Mouse (Mus musculus): ENCODE data around the gene Hunk. TPM values are rescaled to one million over a fixed set of nuclear protein-coding genes. Genes with fewer than 3 reads are reported as not detected.

The Hunk gene
- total and polyA plus RNA-seq, 3 experiments, result 0.44 to 0.59 (median 0.53) TPM

DNA sequence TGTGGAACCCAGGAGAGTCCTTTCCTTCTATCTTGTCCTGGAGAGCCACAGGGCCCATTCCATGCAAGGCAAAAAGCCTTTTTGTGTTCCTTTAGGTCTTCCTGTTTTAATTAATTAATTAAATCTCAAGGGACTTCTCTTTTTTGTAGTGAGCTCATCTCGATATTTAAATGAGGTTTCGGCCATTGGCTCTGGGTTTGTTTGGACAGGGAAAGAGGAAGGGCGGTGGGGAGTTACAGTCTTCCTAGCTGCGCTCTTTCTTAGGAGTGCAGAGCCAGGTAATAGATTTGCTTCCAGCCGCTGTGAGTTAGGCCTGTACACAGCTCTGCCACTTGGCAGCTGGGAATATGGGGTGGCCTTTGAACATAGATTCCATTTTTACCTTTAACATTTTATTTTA lies 40.4 kb downstream of the Hunk start:
- no peak for TF ChIP-seq CTCF (IDR thresholded peaks at IDR 0.05)
- TF ChIP-seq EP300 (IDR thresholded peaks at IDR 0.05; ENCODE audit: insufficient read depth, low read depth, low read length), result no peak
- TF ChIP-seq POLR2A (IDR thresholded peaks at IDR 0.05; ENCODE audit: insufficient read depth, low read depth, low read length), result no peak
- Histone ChIP-seq H3K27ac (no peak overlapping the region), H3K4me1 (ENCODE audit: control insufficient read depth, insufficient read depth, low read length) (no peaks in the 10 kb centered on the region), H3K4me3 (no peak overlapping the region), H3K79me2 (replicated peaks; ENCODE audit: control insufficient read depth, insufficient read depth, low read length) (no peaks in the 10 kb centered on the region), H3K36me3 (ENCODE audit: control insufficient read depth, insufficient read depth, low read length) (no peaks in the 10 kb centered on the region), H3K9ac (ENCODE audit: low read depth, low read length) (no peak overlapping the region), H3K27me3 (ENCODE audit: control insufficient read depth, insufficient read depth, low read length) (no peaks in the 10 kb centered on the region)
- intact Hi-C loops (cut with DNase I), result no loop called here
- WGBS, result 89% methylated on average over 5 of the region's 5 CpGs
- DNase-seq, result no peak

DNA sequence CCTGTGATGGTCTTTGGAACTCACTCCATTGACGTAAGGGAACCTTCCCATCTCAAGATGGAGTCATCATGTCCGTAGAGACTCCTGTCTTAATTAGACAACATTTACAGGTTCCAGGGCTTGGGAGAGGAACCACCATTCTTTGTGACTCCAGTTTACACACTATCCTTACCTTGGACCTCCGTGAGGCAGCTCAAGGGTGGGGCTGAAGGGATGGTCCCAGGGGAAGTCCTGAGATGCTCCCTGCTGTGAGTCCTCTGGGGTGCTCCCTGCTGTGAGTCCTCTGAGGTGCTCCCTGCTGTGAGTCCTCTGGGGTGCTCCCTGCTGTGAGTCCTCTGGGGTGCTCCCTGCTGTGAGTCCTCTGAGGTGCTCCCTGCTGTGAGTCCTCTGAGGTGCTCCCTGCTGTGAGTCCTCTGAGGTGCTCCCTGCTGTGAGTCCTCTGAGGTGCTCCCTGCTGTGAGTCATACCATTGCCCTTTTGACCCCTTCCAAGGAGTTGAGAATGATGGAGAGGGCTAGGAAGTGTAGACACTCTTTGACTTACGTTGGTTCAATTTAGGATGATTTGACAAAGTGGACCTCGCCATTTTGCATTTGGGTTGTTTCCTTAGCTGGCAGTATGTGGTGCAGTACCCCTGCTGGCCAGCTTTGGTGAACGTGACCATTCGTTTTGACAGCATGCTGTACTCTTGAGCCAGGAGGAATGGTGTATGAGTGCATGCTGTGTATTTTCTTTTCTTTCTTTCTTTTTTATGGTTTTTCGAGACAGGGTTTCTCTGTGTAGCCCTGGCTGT lies 42.2 kb downstream of the Hunk start:
- no peak overlapping the region for H3K4me3 ChIP-seq
- H3K27me3 ChIP-seq (ENCODE audit: control insufficient read depth, insufficient read depth, low read length), result no peaks in the 10 kb centered on the region
- DNase-seq, result no peak
- 92% methylated on average over 8 of the region's 8 CpGs for WGBS
- no peaks in the 10 kb centered on the region for H3K36me3 ChIP-seq (ENCODE audit: control insufficient read depth, insufficient read depth, low read length)
- no peak overlapping the region for H3K9ac ChIP-seq (ENCODE audit: low read depth, low read length)
- intact Hi-C loops (cut with DNase I), result no loop called here
- no peak for TF ChIP-seq POLR2A (IDR thresholded peaks at IDR 0.05; ENCODE audit: insufficient read depth, low read depth, low read length)
- TF ChIP-seq CTCF (IDR thresholded peaks at IDR 0.05), result no peak
- TF ChIP-seq EP300 (IDR thresholded peaks at IDR 0.05; ENCODE audit: insufficient read depth, low read depth, low read length), result no peak
- H3K79me2 ChIP-seq (replicated peaks; ENCODE audit: control insufficient read depth, insufficient read depth, low read length), result no peaks in the 10 kb centered on the region
- no peak overlapping the region for H3K27ac ChIP-seq
- no peaks in the 10 kb centered on the region for H3K4me1 ChIP-seq (ENCODE audit: control insufficient read depth, insufficient read depth, low read length)

GRCm38 (mm10) chr16:90433551-90433950 lies 47.7 kb downstream of the Hunk start:
- WGBS, result 98% methylated on average over 12 of the region's 12 CpGs
- H3K4me1 ChIP-seq (ENCODE audit: control insufficient read depth, insufficient read depth, low read length), result no peaks in the 10 kb centered on the region
- intact Hi-C loops (cut with DNase I), result no loop called here
- no peak overlapping the region for H3K27ac ChIP-seq
- no peak for DNase-seq
- no peak for TF ChIP-seq POLR2A (IDR thresholded peaks at IDR 0.05; ENCODE audit: insufficient read depth, low read depth, low read length)
- no peak for TF ChIP-seq EP300 (IDR thresholded peaks at IDR 0.05; ENCODE audit: insufficient read depth, low read depth, low read length)
- no peak for TF ChIP-seq CTCF (IDR thresholded peaks at IDR 0.05)
- H3K9ac ChIP-seq (ENCODE audit: low read depth, low read length), result no peak overlapping the region
- H3K27me3 ChIP-seq (ENCODE audit: control insufficient read depth, insufficient read depth, low read length), result no peaks in the 10 kb centered on the region
- H3K36me3 ChIP-seq (ENCODE audit: control insufficient read depth, insufficient read depth, low read length), result no peaks in the 10 kb centered on the region
- H3K79me2 ChIP-seq (replicated peaks; ENCODE audit: control insufficient read depth, insufficient read depth, low read length), result no peaks in the 10 kb centered on the region
- H3K4me3 ChIP-seq, result no peak overlapping the region

DNA sequence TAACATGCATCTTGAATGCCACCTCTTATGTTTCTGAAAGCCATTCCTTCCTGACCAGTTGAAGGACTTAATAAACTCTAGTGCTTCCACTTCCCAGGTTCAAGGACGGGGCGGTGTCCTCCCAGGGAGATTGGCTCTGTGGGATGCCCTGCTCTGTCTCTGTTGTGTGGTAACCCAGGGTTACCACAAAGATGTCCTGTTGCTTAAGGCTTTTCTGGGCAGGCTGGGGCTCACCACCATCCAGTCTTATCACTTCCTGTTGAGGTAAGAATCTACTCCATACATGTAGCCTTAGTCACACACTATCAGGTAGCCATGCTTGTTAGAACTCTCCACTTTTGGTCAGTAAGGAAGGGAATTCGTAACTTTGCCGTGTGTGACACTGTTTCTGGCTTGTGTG lies 49.4 kb downstream of the Hunk start:
- Histone ChIP-seq H3K9ac (ENCODE audit: low read depth, low read length) (no peak overlapping the region), H3K27me3 (ENCODE audit: control insufficient read depth, insufficient read depth, low read length) (no peaks in the 10 kb centered on the region), H3K36me3 (ENCODE audit: control insufficient read depth, insufficient read depth, low read length) (no peaks in the 10 kb centered on the region), H3K4me1 (ENCODE audit: control insufficient read depth, insufficient read depth, low read length) (no peaks in the 10 kb centered on the region), H3K79me2 (replicated peaks; ENCODE audit: control insufficient read depth, insufficient read depth, low read length) (no peaks in the 10 kb centered on the region), H3K27ac (no peak overlapping the region), H3K4me3 (no peak overlapping the region)
- TF ChIP-seq EP300 (IDR thresholded peaks at IDR 0.05; ENCODE audit: insufficient read depth, low read depth, low read length), result no peak
- no peak for TF ChIP-seq POLR2A (IDR thresholded peaks at IDR 0.05; ENCODE audit: insufficient read depth, low read depth, low read length)
- TF ChIP-seq CTCF (IDR thresholded peaks at IDR 0.05), result no peak
- WGBS, result 64% methylated on average over 4 of the region's 4 CpGs
- intact Hi-C loops (cut with DNase I), result no loop called here
- no peak for DNase-seq

GRCm38 (mm10) chr16:90437276-90437675 lies 51.5 kb downstream of the Hunk start:
- no peaks in the 10 kb centered on the region for H3K79me2 ChIP-seq (replicated peaks; ENCODE audit: control insufficient read depth, insufficient read depth, low read length)
- H3K9ac ChIP-seq (ENCODE audit: low read depth, low read length), result no peak overlapping the region
- TF ChIP-seq POLR2A (IDR thresholded peaks at IDR 0.05; ENCODE audit: insufficient read depth, low read depth, low read length) (no peak), CTCF (IDR thresholded peaks at IDR 0.05) (no peak), EP300 (IDR thresholded peaks at IDR 0.05; ENCODE audit: insufficient read depth, low read depth, low read length) (no peak)
- intact Hi-C loops (cut with DNase I), result no loop called here
- H3K27ac ChIP-seq, result no peak overlapping the region
- 80% methylated on average over 5 of the region's 5 CpGs for WGBS
- no peaks in the 10 kb centered on the region for H3K27me3 ChIP-seq (ENCODE audit: control insufficient read depth, insufficient read depth, low read length)
- H3K4me3 ChIP-seq, result no peak overlapping the region
- H3K36me3 ChIP-seq (ENCODE audit: control insufficient read depth, insufficient read depth, low read length), result no peaks in the 10 kb centered on the region
- no peaks in the 10 kb centered on the region for H3K4me1 ChIP-seq (ENCODE audit: control insufficient read depth, insufficient read depth, low read length)
- no peak for DNase-seq

- Histone ChIP-seq H3K79me2 (replicated peaks; ENCODE audit: control insufficient read depth, insufficient read depth, low read length) (no peaks in the 10 kb centered on the region), H3K9ac (ENCODE audit: low read depth, low read length) (no peak overlapping the region), H3K36me3 (ENCODE audit: control insufficient read depth, insufficient read depth, low read length) (no peaks in the 10 kb centered on the region), H3K4me3 (no peak overlapping the region), H3K27me3 (ENCODE audit: control insufficient read depth, insufficient read depth, low read length) (no peaks in the 10 kb centered on the region), H3K27ac (no peak overlapping the region), H3K4me1 (ENCODE audit: control insufficient read depth, insufficient read depth, low read length) (no peaks in the 10 kb centered on the region)
- TF ChIP-seq EP300 (IDR thresholded peaks at IDR 0.05; ENCODE audit: insufficient read depth, low read depth, low read length) (no peak), CTCF (IDR thresholded peaks at IDR 0.05) (no peak), POLR2A (IDR thresholded peaks at IDR 0.05; ENCODE audit: insufficient read depth, low read depth, low read length) (no peak)
- no peak for DNase-seq
- 93% methylated on average over 6 of the region's 6 CpGs for WGBS
- intact Hi-C loops (cut with DNase I), result no loop called here
These were observed 53.7 kb downstream of the Hunk start for GRCm38 (mm10) chr16:90439493-90439892.
